Mouse (Mus musculus) skeletal muscle tissue, postnatal 0 days (tissue): ENCODE results near the gene Gtf2f2. TPM values are rescaled to one million over a fixed set of nuclear protein-coding genes. Genes with fewer than 3 reads are reported as not detected.

Experiments
- polyA plus RNA-seq: library from polyadenylated mRNA; unstranded; fragments of >200 nt; fragmentation: Nextera tagmentation; extraction: Ambion mirVana; gene quantifications from 2 replicates; pipeline ENCODE4 v1.2.1, GENCODE M21; 2015

Gtf2f2 gene
- polyA plus RNA-seq, result 18.5 and 20.5 TPM in 2 replicates

DNA sequence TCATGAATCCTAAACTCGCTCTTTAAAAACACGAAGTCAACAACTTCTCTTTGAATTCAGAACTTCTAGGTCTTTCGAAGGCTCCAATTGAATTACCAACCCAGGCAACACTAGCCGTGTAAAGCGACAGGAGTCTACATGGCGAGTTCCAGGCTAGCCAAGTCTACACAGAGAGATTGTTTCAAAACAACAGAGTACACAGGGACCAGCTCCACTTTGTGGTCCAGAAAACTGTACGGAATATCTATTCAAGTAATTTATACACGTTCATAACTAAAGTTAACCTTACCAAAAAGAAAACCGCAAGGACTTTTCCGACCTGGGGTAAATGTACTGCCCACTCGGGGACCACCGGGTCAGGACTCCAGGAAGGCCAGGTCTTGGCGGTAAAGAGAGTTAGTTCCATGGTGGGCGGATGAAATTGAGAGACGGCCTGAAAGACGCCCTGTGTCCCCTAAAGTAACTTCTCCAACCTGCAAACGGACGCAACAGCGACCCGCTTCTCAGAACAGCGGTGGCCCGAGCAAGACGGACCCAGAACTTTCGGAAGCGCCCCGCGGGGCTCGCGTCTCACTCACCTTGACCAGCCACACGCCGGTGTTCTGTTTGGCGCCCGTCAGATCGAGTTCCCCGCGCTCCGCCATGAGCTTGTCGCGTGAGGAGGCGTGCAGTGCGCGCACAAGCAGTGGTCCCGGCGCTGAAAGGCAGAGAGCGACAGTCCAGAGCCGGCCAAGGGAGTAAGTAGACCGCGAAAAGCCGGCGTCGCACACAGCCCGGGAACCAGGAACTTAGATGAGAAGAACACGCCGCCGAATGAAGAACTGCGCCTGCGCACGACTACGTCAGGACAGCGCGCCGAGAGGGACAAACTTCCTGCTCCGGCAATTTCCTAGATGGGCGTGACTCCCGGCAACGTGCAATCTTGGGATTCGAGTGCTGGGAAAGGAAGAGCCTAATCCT lies at the start of gene Gtf2f2:
Gene Gtf2f2 (minus strand): TSS at position 764 of the 960 bp plus-strand sequence.

GRCm38 (mm10) chr14:75954766-75955165 lies 55.9 kb downstream of the Gtf2f2 start, which contains the start of gene Kctd4:
Kctd4 (plus strand) TSS chr14:75955009.

Other genes starting within 250 kb of the Gtf2f2 start
- gene Slc25a30, start 223.8 kb downstream of the Gtf2f2 start, polyA plus RNA-seq, result 1.5 and 1.6 TPM in 2 replicates
- 1,359 and 1,403 TPM in 2 replicates for gene Tpt1, start 165.8 kb downstream of the Gtf2f2 start, polyA plus RNA-seq
- 0.19 and 0.60 TPM in 2 replicates for gene Kctd4, start 55.9 kb downstream of the Gtf2f2 start, polyA plus RNA-seq
- 4.5 and 4.7 TPM in 2 replicates for gene Gpalpp1, start 99.9 kb upstream of the Gtf2f2 start, polyA plus RNA-seq
- 6.8 and 7.3 TPM in 2 replicates for gene Nufip1, start 100.0 kb upstream of the Gtf2f2 start, polyA plus RNA-seq